33 mouse cellular contexts compared by ENCODE assay signal in genomic region chr10:87687844-87688243, GRCm38 (mm10).
A peak's percentile ranks its signal among the peaks of the same experiment; 100 is the strongest.
DNase-seq lines count a peak whose midpoint lies in the region; ATAC-seq and TF ChIP-seq lines count a peak whose summit lies in the region.
"Had no signal": no experiment of that assay in that cellular context is flagged by ENCODE, and none has a peak within 500 bp of the region (broad histone marks: within the 10 kb centered on the region; RNA-seq: fewer than 3 reads in every experiment).

No protein-coding gene starts in this region.

- no peaks in the 10 kb centered on the region for H3K4me1 ChIP-seq in liver, postnatal 0 days (ENCODE audit: insufficient read depth)
- no peaks in the 10 kb centered on the region for H3K4me1 ChIP-seq in liver, embryonic 12.5 days
- H3K4me1 ChIP-seq: embryonic facial prominence, embryonic 10.5 days; embryonic facial prominence, embryonic 15.5 days; forebrain, embryonic 13.5 days; heart, embryonic 10.5 days; heart, embryonic 15.5 days; hindbrain, embryonic 12.5 days; intestine, embryonic 15.5 days; limb, embryonic 13.5 days; lung, embryonic 15.5 days; megakaryocyte, embryonic 14.5 days; midbrain, embryonic 13.5 days had no signal

- H3K4me3 ChIP-seq in liver, postnatal 0 days (ENCODE audit: low read depth, low read length) = no peak overlapping the region
- no peak overlapping the region for H3K4me3 ChIP-seq in liver, embryonic 12.5 days
- H3K4me3 ChIP-seq: embryonic facial prominence, embryonic 10.5 days; embryonic facial prominence, embryonic 15.5 days; forebrain, embryonic 13.5 days; heart, embryonic 10.5 days; heart, embryonic 15.5 days; hindbrain, embryonic 12.5 days; intestine, embryonic 15.5 days; left cerebral cortex, adult 2 months; limb, embryonic 13.5 days; lung, embryonic 15.5 days; megakaryocyte, embryonic 14.5 days; midbrain, embryonic 13.5 days had no signal

- H3K27ac ChIP-seq in liver, postnatal 0 days (ENCODE audit: low read depth) = no peak overlapping the region
- no peak overlapping the region for H3K27ac ChIP-seq in liver, embryonic 12.5 days
- H3K27ac ChIP-seq: embryonic facial prominence, embryonic 10.5 days; embryonic facial prominence, embryonic 15.5 days; forebrain, embryonic 13.5 days; heart, embryonic 10.5 days; heart, embryonic 15.5 days; hindbrain, embryonic 12.5 days; hindbrain, postnatal 0 days; intestine, embryonic 15.5 days; kidney, postnatal 0 days; left cerebral cortex, adult 2 months; limb, embryonic 13.5 days; liver, embryonic 14.5 days; lung, embryonic 15.5 days; midbrain, embryonic 13.5 days had no signal

- H3K27me3 ChIP-seq in liver, postnatal 0 days (ENCODE audit: insufficient read depth, low read length) = no peaks in the 10 kb centered on the region
- H3K27me3 ChIP-seq in liver, embryonic 12.5 days (replicated peaks) = no peaks in the 10 kb centered on the region
- H3K27me3 ChIP-seq: embryonic facial prominence, embryonic 15.5 days; forebrain, embryonic 13.5 days; heart, embryonic 15.5 days; hindbrain, embryonic 12.5 days; intestine, embryonic 15.5 days; limb, embryonic 13.5 days; lung, embryonic 15.5 days; megakaryocyte, embryonic 14.5 days; midbrain, embryonic 13.5 days had no signal

- H3K9me3 ChIP-seq in liver, postnatal 0 days (ENCODE audit: low read length) = no peaks in the 10 kb centered on the region
- H3K9me3 ChIP-seq in liver, embryonic 12.5 days (replicated peaks) = no peaks in the 10 kb centered on the region
- H3K9me3 ChIP-seq: embryonic facial prominence, embryonic 10.5 days; embryonic facial prominence, embryonic 15.5 days; forebrain, embryonic 13.5 days; heart, embryonic 10.5 days; heart, embryonic 15.5 days; hindbrain, embryonic 12.5 days; intestine, embryonic 15.5 days; limb, embryonic 13.5 days; lung, embryonic 15.5 days; midbrain, embryonic 13.5 days had no signal

- H3K9ac ChIP-seq in liver, postnatal 0 days (replicated peaks) = no peak overlapping the region
- H3K9ac ChIP-seq in liver, embryonic 12.5 days = no peak overlapping the region
- H3K9ac ChIP-seq: embryonic facial prominence, embryonic 15.5 days; forebrain, embryonic 13.5 days; heart, embryonic 15.5 days; hindbrain, embryonic 12.5 days; intestine, embryonic 15.5 days; limb, embryonic 13.5 days; liver, embryonic 14.5 days; lung, embryonic 15.5 days; midbrain, embryonic 13.5 days had no signal

- 67% methylated on average over 2 of the region's 2 CpGs for WGBS in liver, postnatal 0 days (ENCODE audit: insufficient replicate concordance)
- 47% methylated on average over 2 of the region's 2 CpGs for WGBS in liver, embryonic 12.5 days (ENCODE audit: insufficient replicate concordance)

- no peak overlapping the region for H3K4me2 ChIP-seq in liver, postnatal 0 days (ENCODE audit: low read depth, low read length)
- no peak overlapping the region for H3K4me2 ChIP-seq in liver, embryonic 12.5 days
- H3K4me2 ChIP-seq: embryonic facial prominence, embryonic 15.5 days; forebrain, embryonic 13.5 days; heart, embryonic 15.5 days; hindbrain, embryonic 12.5 days; intestine, embryonic 15.5 days; limb, embryonic 13.5 days; lung, embryonic 15.5 days; midbrain, embryonic 13.5 days had no signal

- ATAC-seq in liver, postnatal 0 days = peak; percentile 41; the same call in 1 of the 2 replicates
- no peak for ATAC-seq in liver, embryonic 12.5 days
- ATAC-seq in megakaryocyte, adult 5-6 weeks (ENCODE audit: poor library complexity, severe bottlenecking) = peak; percentile 81
- ATAC-seq: forebrain, embryonic 13.5 days; hindbrain, postnatal 0 days; intestine, embryonic 15.5 days; midbrain, embryonic 13.5 days had no signal

- no peak for DNase-seq in liver, postnatal 0 days
- peak; percentile 32 for DNase-seq in 416B (ENCODE audit: low read depth)
- peak; percentile 50 for DNase-seq in adipocyte (ENCODE audit: low spot score)
- DNase-seq in MN1 (ENCODE audit: low spot score) = no peak
- DNase-seq in urinary bladder, postnatal 36 days (ENCODE audit: low spot score in 2 of 2) = no peak
- DNase-seq in cerebellum, adult 11 months = no peak
- DNase-seq: adrenal gland, postnatal 25 days; B cell, adult 2 months; cerebellum, adult 2 months; cerebellum, postnatal 25 days; gastrocnemius, postnatal 14 days; heart, adult 11 months; kidney, adult 2 months; retina, postnatal 1 day; right cerebral cortex, postnatal 14 days had no signal

- no peak for TF ChIP-seq EP300 in liver, postnatal 0 days (IDR thresholded peaks at IDR 0.05; ENCODE audit: low read depth)

- H3K36me3 ChIP-seq in liver, postnatal 0 days (replicated peaks; ENCODE audit: insufficient read depth, low read length) = no peaks in the 10 kb centered on the region
- no peaks in the 10 kb centered on the region for H3K36me3 ChIP-seq in liver, embryonic 12.5 days
- H3K36me3 ChIP-seq: embryonic facial prominence, embryonic 10.5 days; embryonic facial prominence, embryonic 15.5 days; G1E; heart, embryonic 10.5 days; heart, embryonic 15.5 days; hindbrain, embryonic 12.5 days; intestine, embryonic 15.5 days; limb, embryonic 13.5 days; lung, embryonic 15.5 days; midbrain, embryonic 13.5 days had no signal

- TF ChIP-seq CTCF in liver, postnatal 0 days (IDR thresholded peaks at IDR 0.05; ENCODE audit: low read depth) = no peak

Comparison
In these comparisons a context has a peak if more than half of its experiments do, and no peak if none do; other contexts are left out.
1. DNase-seq: peak in 416B (single experiment) and adipocyte (single experiment); none in liver, postnatal 0 days (single experiment), MN1 (single experiment), urinary bladder, postnatal 36 days (0 of 2) and cerebellum, adult 11 months (single experiment).